Mouse (Mus musculus): ENCODE data around the gene Mtmr12. TPM values are rescaled to one million over a fixed set of nuclear protein-coding genes. Genes with fewer than 3 reads are reported as not detected.

Gene Mtmr12
- polyA plus RNA-seq, 1 experiment from 2014 or later = 7.2 TPM

DNA sequence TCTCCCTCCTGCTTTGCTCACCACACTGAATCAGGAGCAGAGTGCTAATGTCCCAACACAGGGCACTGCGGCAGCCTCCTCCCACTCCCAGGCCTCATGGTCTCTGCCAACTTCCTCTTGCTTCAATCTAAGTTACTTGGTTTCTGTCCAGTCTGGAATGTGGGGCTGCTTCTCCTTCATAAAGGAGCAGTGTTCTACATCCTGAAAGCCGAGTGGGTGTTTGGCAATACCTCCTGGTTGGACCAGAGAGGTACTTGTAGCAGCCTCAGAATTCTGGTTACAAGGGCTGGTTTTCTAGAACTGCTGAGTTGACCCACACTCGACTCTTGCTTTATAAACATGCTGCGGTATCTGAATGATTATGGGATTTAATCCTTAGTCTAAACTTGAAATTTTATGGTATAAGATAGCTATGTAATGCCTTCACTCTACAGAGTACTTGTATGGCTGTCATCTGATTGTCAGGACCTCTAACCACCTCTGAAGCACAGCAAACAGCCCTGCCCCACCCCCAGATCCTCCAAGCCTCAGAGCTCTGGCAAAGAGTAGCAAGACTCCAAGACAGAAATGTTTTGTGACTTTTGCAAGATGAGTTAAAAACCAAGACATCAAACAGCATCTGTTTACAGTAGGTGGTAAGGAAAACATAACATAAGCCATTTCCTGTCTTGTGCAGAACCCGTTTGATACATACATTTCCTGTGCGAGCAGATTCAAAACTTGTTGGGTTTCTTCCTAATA, 80.1 kb downstream of the Mtmr12 start:
- H3K9ac ChIP-seq = no peak overlapping the region
- H3K4me2 ChIP-seq = no peak overlapping the region
- H3K36me3 ChIP-seq (replicated peaks) = no peaks in the 10 kb centered on the region
- no peak for ATAC-seq (ENCODE audit: insufficient read depth)
- no peaks in the 10 kb centered on the region for H3K4me1 ChIP-seq (replicated peaks)
- H3K4me3 ChIP-seq (replicated peaks) = no peak overlapping the region
- H3K27me3 ChIP-seq = no peaks in the 10 kb centered on the region
- no peaks in the 10 kb centered on the region for H3K9me3 ChIP-seq (replicated peaks)
- 57% methylated on average over 6 of the region's 6 CpGs for WGBS (ENCODE audit: insufficient replicate concordance)
- H3K27ac ChIP-seq (replicated peaks) = no peak overlapping the region

DNA sequence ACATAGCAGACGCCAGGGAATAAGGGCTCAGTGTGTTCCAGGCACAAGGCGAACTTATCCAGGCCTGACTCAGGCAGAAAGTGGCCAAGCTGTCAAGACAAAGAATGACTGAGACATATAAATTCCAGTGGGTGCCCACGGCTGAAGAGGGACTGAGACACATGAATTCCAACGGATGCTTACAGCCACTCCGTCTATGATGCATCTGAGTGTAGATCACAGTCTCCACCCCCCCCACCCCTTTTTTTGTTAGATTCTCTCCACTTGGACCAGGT, 80.6 kb downstream of the Mtmr12 start:
- Histone ChIP-seq H3K27me3 (no peaks in the 10 kb centered on the region), H3K9ac (no peak overlapping the region), H3K27ac (replicated peaks) (no peak overlapping the region), H3K4me1 (replicated peaks) (no peaks in the 10 kb centered on the region; the same call in 1 of the 2 replicates), H3K4me2 (no peak overlapping the region), H3K9me3 (replicated peaks) (no peaks in the 10 kb centered on the region), H3K36me3 (replicated peaks) (no peaks in the 10 kb centered on the region), H3K4me3 (replicated peaks) (no peak overlapping the region)
- no peak for ATAC-seq (ENCODE audit: insufficient read depth)
- WGBS (ENCODE audit: insufficient replicate concordance) = 63% methylated on average over 5 of the region's 5 CpGs

DNA sequence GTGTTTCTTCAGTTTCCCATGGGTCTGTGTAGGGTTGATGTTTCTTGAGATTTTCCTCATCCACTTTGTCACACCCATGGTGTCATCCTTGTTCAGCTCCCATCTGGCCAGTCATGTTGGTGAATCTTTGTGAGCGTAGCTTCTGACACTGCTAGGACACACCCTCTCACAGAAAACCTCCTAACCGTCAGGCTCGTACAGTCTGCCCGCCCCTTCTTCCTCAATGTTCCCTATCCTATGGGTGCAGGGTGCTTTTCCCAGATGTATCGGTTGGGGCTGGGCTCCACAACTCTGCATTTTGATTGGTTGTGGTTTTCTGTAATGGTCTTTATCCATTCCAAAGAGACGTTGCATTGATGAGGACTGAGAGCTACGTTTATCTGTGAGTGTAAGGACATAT, 85.5 kb downstream of the Mtmr12 start:
- H3K9ac ChIP-seq = no peak overlapping the region
- no peaks in the 10 kb centered on the region for H3K36me3 ChIP-seq (replicated peaks)
- no peak overlapping the region for H3K4me3 ChIP-seq (replicated peaks)
- H3K4me1 ChIP-seq (replicated peaks) = peaks cover 3% of the 10 kb centered on the region; the same call in 1 of the 2 replicates
- no peaks in the 10 kb centered on the region for H3K27me3 ChIP-seq
- peak; percentile 56 for ATAC-seq (ENCODE audit: insufficient read depth)
- H3K4me2 ChIP-seq = no peak overlapping the region
- WGBS (ENCODE audit: insufficient replicate concordance) = 40% methylated on average over 7 of the region's 7 CpGs
- H3K9me3 ChIP-seq (replicated peaks) = no peaks in the 10 kb centered on the region
- H3K27ac ChIP-seq (replicated peaks) = no peak overlapping the region

DNA sequence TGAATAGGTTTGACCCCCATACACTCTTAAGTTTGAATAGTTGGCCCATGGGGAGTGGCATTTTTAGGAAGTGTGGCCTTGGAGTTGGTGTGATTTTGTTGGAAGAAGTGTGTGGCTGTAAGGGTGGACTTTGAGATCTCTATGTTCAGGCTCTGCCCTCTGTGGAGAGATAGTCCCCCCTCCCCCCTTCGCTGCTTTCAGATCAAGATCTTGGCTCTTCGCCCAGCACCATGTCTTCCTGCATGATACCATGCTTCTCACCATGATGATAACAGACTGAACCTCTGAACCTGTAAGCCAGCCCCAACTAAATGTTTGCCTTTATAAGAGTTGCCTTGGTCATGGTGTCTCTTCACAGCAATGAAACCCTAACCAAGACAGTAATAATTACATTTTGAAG, 86.9 kb downstream of the Mtmr12 start:
- no peaks in the 10 kb centered on the region for H3K36me3 ChIP-seq (replicated peaks)
- peaks cover 3% of the 10 kb centered on the region; the same call in 1 of the 2 replicates for H3K4me1 ChIP-seq (replicated peaks)
- WGBS (ENCODE audit: insufficient replicate concordance) = 49% methylated on average over 2 of the region's 2 CpGs
- no peak overlapping the region for H3K4me3 ChIP-seq (replicated peaks)
- no peak overlapping the region for H3K27ac ChIP-seq (replicated peaks)
- no peaks in the 10 kb centered on the region for H3K27me3 ChIP-seq
- H3K9me3 ChIP-seq (replicated peaks) = no peaks in the 10 kb centered on the region
- no peak for ATAC-seq (ENCODE audit: insufficient read depth)
- H3K4me2 ChIP-seq = no peak overlapping the region
- H3K9ac ChIP-seq = no peak overlapping the region

DNA sequence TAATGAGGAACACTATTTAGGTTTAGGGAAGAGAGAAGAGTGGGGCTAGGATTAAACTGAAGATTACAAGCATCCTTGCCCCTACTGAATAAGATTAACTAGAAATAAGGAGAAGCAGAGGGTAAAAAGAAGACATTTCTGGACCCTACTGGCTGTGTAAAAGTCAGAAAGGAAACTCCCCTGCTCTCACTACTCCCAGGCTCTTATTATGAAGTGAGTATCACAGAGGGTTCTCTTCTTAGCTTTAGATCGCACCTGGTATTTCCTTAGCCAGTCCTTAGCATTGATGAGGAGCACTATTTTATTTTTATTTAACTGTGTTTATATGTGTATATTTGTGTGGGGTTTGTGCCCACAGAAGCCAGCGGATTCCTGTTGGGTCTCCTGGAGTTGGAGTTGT, 91.4 kb downstream of the Mtmr12 start:
- H3K9me3 ChIP-seq (replicated peaks) = no peaks in the 10 kb centered on the region
- ATAC-seq (ENCODE audit: insufficient read depth) = no peak
- no peak overlapping the region for H3K9ac ChIP-seq
- peaks cover 3% of the 10 kb centered on the region; the same call in 1 of the 2 replicates for H3K4me1 ChIP-seq (replicated peaks)
- H3K27ac ChIP-seq (replicated peaks) = no peak overlapping the region
- H3K27me3 ChIP-seq = no peaks in the 10 kb centered on the region
- H3K36me3 ChIP-seq (replicated peaks) = no peaks in the 10 kb centered on the region
- H3K4me2 ChIP-seq = no peak overlapping the region
- no peak overlapping the region for H3K4me3 ChIP-seq (replicated peaks)
- 56% methylated on average over 2 of the region's 2 CpGs for WGBS (ENCODE audit: insufficient replicate concordance)

DNA sequence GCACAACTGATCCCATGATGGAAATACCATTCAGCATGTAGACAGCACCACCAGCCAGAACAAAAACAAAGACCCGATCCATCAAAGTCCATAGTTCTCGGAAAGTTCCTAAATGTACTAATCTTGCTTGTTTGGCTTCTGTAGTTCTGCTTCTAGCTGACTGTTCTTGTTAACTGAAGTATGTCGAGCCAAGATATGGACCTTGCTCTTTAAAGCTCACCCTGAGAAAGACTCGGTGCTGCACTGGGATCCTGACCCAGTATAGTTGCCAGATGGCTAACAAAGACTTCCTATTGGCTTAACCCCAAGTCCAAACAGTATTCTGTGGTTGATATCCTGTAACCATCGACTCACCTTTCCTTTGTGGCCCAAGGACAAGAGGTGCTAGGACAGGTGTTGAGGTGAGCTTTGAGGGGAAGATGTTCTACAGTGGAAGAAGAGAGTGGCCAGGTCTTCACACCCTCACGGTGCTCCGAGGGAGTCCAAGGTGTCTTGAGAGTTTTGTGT, 93.5 kb downstream of the Mtmr12 start:
- Histone ChIP-seq H3K4me1 (replicated peaks) (peaks cover 3% of the 10 kb centered on the region; the same call in 1 of the 2 replicates), H3K4me2 (no peak overlapping the region), H3K9ac (no peak overlapping the region), H3K36me3 (replicated peaks) (no peaks in the 10 kb centered on the region), H3K27ac (replicated peaks) (no peak overlapping the region), H3K4me3 (replicated peaks) (no peak overlapping the region), H3K9me3 (replicated peaks) (no peaks in the 10 kb centered on the region), H3K27me3 (no peaks in the 10 kb centered on the region)
- no peak for ATAC-seq (ENCODE audit: insufficient read depth)
- WGBS (ENCODE audit: insufficient replicate concordance) = 63% methylated on average over 7 of the region's 7 CpGs

DNA sequence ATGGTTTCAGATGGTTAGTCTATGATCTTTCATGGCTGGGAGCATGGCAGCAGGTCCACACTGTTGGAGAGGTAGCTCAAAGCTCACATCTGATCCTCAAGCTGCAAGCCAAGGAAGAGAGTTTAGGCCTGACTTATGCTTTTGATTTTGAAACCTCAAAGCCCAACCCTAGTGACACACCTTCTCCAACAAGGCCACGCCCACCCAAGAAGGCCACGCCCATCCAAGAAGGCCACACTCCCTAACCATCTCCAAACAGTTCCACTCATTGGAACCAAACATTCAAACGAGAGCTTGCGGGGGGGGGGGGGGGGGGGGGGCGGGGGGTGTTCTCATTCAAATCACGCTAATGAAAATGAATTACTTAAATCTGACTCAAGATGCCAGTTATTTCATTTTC, 96.9 kb downstream of the Mtmr12 start:
- no peak for ATAC-seq (ENCODE audit: insufficient read depth)
- Histone ChIP-seq H3K9me3 (replicated peaks) (no peaks in the 10 kb centered on the region), H3K36me3 (replicated peaks) (no peaks in the 10 kb centered on the region), H3K4me3 (replicated peaks) (no peak overlapping the region), H3K4me1 (replicated peaks) (peaks cover 19% of the 10 kb centered on the region), H3K9ac (no peak overlapping the region), H3K27me3 (no peaks in the 10 kb centered on the region), H3K4me2 (no peak overlapping the region), H3K27ac (replicated peaks) (no peak overlapping the region)
- 58% methylated on average over 6 of the region's 6 CpGs for WGBS (ENCODE audit: insufficient replicate concordance)

DNA sequence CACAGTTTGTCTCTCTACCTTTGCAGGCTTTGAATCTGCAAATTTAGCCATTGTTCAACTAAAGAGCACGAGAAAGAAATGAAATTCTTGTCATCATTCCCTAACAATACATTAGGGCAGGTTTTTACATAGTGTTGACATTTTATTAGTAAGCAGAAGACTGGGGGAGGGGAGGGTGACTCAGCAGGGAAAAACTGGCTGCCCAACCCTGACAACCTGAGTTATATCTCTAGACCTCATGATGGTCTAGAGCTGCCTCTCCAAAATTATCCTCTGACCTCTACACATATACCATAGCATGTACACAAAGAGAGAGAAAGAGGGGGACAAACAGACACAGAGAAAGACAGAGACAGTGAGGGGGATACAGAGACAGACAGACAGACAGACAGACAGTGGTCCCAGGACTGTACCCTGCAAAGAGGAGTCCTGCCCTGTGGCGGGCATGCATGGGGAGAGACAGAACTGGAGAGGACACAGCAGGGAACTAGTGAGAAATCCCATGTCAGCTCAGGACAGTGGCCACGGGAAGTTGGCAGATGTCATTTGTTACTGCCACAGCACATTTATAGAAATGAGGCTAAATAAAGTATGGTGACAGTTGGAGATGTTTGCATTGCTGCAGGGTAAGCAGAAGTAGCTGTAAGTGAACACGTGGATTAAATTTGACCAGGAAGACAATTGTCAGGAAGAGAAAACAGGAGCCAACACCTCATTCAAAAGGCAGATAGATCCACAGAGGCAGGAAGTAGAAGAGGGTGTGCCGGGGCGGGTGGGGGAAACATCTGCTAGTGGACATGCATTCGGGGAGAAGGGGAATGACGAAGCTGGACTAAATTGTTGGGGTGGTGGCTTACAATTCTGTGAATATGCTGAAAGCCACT, 101.6 kb downstream of the Mtmr12 start:
- no peaks in the 10 kb centered on the region for H3K9me3 ChIP-seq (replicated peaks)
- WGBS (ENCODE audit: insufficient replicate concordance) = 8% methylated on average over 8 of the region's 8 CpGs
- peak; percentile 86 for ATAC-seq (ENCODE audit: insufficient read depth)
- H3K4me2 ChIP-seq = peak overlapping the region; percentile 47
- H3K4me1 ChIP-seq (replicated peaks) = peaks cover 34% of the 10 kb centered on the region
- no peak overlapping the region for H3K9ac ChIP-seq
- H3K27me3 ChIP-seq = no peaks in the 10 kb centered on the region
- no peak overlapping the region for H3K4me3 ChIP-seq (replicated peaks)
- H3K27ac ChIP-seq (replicated peaks) = peak overlapping the region; percentile 65
- no peaks in the 10 kb centered on the region for H3K36me3 ChIP-seq (replicated peaks)

DNA sequence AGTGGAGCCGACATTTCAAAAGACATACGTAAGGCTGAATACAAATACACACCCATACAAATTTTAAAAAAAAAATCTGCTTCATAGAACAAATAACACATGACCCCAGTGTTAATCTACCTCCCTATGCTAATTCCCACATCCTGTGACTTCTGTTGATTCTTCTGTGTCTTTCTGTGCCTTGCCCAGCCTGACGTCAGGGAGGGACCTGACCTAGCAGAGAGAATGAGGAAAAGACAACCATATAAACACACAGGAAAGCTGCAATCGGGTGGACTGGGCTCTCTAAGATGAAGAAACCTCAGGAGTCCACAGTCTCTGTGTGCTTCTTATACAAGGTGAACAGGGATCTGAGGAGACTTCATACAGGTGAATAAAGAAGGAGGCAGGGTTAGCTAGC, 102.3 kb downstream of the Mtmr12 start:
- peaks cover 30% of the 10 kb centered on the region for H3K4me1 ChIP-seq (replicated peaks)
- ATAC-seq (ENCODE audit: insufficient read depth) = no peak
- no peaks in the 10 kb centered on the region for H3K9me3 ChIP-seq (replicated peaks)
- H3K36me3 ChIP-seq (replicated peaks) = no peaks in the 10 kb centered on the region
- H3K9ac ChIP-seq = no peak overlapping the region
- no peaks in the 10 kb centered on the region for H3K27me3 ChIP-seq
- 57% methylated on average over 4 of the region's 4 CpGs for WGBS (ENCODE audit: insufficient replicate concordance)
- H3K4me2 ChIP-seq = peak overlapping the region; percentile 47; the same call in 1 of the 2 replicates
- no peak overlapping the region for H3K4me3 ChIP-seq (replicated peaks)
- H3K27ac ChIP-seq (replicated peaks) = peak overlapping the region; percentile 65; the same call in 1 of the 2 replicates

DNA sequence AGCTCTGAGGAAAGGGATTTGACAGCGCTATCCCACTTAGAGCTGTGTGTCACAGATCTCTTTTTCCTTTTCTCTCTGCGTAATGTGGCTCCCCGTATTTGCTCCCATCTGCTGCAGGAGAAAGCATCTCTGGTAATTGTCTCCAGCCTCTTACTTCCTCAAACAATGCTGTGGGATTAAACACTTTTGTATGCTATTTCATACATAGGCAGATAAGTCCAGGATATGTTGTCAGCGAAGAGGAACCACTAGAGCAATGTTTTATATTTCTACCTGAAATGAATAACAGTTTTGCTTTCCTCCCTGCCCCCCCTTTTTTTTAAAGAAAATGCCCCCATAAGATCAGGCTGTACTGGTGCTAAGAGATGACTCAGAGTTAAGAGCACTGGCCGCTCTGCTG, 103.7 kb downstream of the Mtmr12 start:
- Histone ChIP-seq H3K4me2 (no peak overlapping the region), H3K4me3 (replicated peaks) (no peak overlapping the region), H3K9me3 (replicated peaks) (no peaks in the 10 kb centered on the region), H3K36me3 (replicated peaks) (no peaks in the 10 kb centered on the region), H3K27ac (replicated peaks) (no peak overlapping the region), H3K27me3 (no peaks in the 10 kb centered on the region), H3K4me1 (replicated peaks) (peaks cover 37% of the 10 kb centered on the region), H3K9ac (no peak overlapping the region)
- no peak for ATAC-seq (ENCODE audit: insufficient read depth)
- WGBS (ENCODE audit: insufficient replicate concordance) = 78% methylated on average over 5 of the region's 5 CpGs

DNA sequence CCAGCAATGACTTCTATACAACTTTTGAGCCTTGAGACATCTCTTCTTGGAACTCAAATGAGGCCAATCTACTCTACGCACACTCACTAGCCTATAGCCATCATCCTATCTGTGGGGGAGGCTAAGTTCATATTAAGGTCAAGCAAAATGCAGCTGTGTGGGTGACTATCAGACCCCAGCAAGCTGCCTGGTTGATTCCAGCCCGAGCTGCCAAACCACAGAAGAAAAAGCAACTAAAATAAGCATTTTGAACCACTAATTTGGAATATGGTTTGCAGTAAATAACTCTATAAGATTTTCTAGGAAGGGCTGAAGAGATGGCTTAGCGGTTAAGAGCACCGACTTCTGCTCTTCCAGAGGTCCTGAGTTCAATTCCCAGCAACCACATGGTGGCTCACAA, 105.8 kb downstream of the Mtmr12 start:
- Histone ChIP-seq H3K36me3 (replicated peaks) (no peaks in the 10 kb centered on the region), H3K4me3 (replicated peaks) (no peak overlapping the region), H3K27ac (replicated peaks) (no peak overlapping the region), H3K27me3 (no peaks in the 10 kb centered on the region), H3K9me3 (replicated peaks) (no peaks in the 10 kb centered on the region), H3K9ac (no peak overlapping the region), H3K4me1 (replicated peaks) (peaks cover 37% of the 10 kb centered on the region), H3K4me2 (no peak overlapping the region)
- WGBS (ENCODE audit: insufficient replicate concordance) = 43% methylated on average over 4 of the region's 4 CpGs
- ATAC-seq (ENCODE audit: insufficient read depth) = no peak
